Mouse (Mus musculus) CH12.LX (cell line): ENCODE data around the gene Ccl22.

Experiments
- BHLHE40 ChIP-seq: IDR thresholded peaks from 2 replicates; pipeline ENCODE4 v1.6.1; 2011; ENCODE audit warnings: mild to moderate bottlenecking, low read depth, low read length, improper control_type of control experiment
- CTCF ChIP-seq, 2 experiments: IDR thresholded peaks in 1 of 2; conservative IDR thresholded peaks in 1 of 2; 2 replicates each; pipeline ENCODE4 v1.5.1; 2011 to 2012; ENCODE audit warnings: low read depth in 2 of 2, low read length in 2 of 2, improper control_type of control experiment in 1 of 2, inconsistent platforms in 1 of 2, mild to moderate bottlenecking in 1 of 2, moderate library complexity in 1 of 2
- EP300 ChIP-seq: IDR thresholded peaks from 2 replicates; pipeline ENCODE4 v1.6.1; 2011; ENCODE audit warnings: low read length, improper control_type of control experiment
- MAZ ChIP-seq: IDR thresholded peaks from 2 replicates; pipeline ENCODE4 v1.6.1; 2012; ENCODE audit warnings: low read depth, mild to moderate bottlenecking, inconsistent platforms, low read length, improper control_type of control experiment, moderate library complexity
- MXI1 ChIP-seq: IDR thresholded peaks from 2 replicates; pipeline ENCODE4 v1.6.1; 2011; ENCODE audit warnings: mild to moderate bottlenecking, low read depth, low read length, improper control_type of control experiment
- POLR2A ChIP-seq: IDR thresholded peaks from 2 replicates; pipeline ENCODE4 v1.6.1; 2011; ENCODE audit warnings: low read depth, mild to moderate bottlenecking, improper control_type of control experiment, low read length
- RAD21 ChIP-seq: IDR thresholded peaks from 2 replicates; pipeline ENCODE4 v1.6.1; 2011; ENCODE audit warnings: low read depth, mild to moderate bottlenecking, low read length, improper control_type of control experiment, moderate library complexity
- TBP ChIP-seq: conservative IDR thresholded peaks from 2 replicates; pipeline ENCODE4 v1.6.1; 2011; ENCODE audit warnings: low read depth, low read length, improper control_type of control experiment
- ZMIZ1 ChIP-seq: IDR thresholded peaks from 2 replicates; pipeline ENCODE4 v1.6.1; 2012; ENCODE audit warnings: low read depth, mild to moderate bottlenecking, inconsistent platforms, low read length, improper control_type of control experiment

DNA sequence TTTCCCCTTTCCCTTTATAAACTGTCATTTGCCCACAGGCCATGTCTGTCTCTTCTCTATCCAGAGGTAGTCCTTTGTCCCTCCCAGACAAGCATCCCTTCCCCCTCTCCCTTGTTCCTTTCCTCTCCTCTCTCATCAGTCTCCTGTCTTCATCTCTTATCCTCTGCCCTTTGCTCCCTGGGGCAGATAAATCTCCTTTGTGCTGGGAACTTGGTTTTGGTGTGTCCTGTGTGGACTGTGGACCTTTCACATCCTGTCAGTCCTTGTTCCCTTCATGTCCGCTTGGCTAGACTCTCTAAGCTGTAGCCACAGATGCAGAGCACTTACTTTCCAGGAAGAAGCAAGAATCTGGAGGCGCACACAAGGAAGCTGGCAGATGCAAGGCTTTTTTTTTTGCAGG is 9.1 kb downstream of the Ccl22 start:
- TF ChIP-seq RAD21 (no peak), CTCF (conservative IDR thresholded peaks at IDR 0.05 in 1 of 2, IDR thresholded peaks at IDR 0.05 in 1 of 2; ENCODE audit: low read depth in 2 of 2, low read length in 2 of 2) (no peak), EP300 (no peak), POLR2A (no peak), MAZ (no peak), BHLHE40 (no peak), ZMIZ1 (no peak), MXI1 (no peak), TBP (no peak)
